Mouse (Mus musculus) embryonic fibroblast, embryonic 13.5 days (primary cell): ENCODE results near the gene Tap2.

Source experiments
- CTCF ChIP-seq: IDR thresholded peaks from 2 replicates; pipeline ENCODE4 v1.5.1; 2011; ENCODE audit warnings: mild to moderate bottlenecking, control low read depth, low read length, moderate library complexity, borderline replicate concordance; ENCODE audit not compliant: insufficient read depth
- POLR2A ChIP-seq: IDR thresholded peaks from 2 replicates; pipeline ENCODE4 v1.6.1; 2011; ENCODE audit warnings: low read depth, mild to moderate bottlenecking, control low read depth, low read length, moderate library complexity

DNA sequence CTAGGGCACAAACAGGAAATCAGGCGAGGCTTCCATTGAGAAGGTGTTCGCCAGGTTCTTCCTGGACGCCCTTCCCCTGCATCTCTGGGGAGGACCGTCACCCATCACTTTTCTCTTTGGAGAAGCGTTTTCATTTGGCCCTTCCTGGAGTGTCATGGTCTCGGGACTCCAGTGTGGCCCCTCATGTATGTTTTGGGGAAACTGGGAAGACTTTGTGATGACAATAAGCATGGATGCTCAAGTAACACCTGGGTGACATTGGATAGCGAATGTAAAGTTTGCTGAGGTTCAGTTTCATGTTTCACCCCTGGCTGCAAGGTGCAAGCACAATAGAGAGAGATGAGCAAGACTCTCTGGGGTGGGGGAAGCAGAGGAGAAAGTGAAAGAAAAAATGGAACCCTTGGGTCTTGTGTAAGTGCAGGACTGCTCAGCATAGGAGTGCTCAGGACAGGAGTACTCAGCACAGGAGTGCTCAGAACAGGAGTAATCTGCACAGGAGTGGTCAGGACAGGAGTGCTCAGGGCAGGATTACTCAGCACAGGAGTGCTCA lies 1.7 kb upstream of the Tap2 start:
- no peak for TF ChIP-seq POLR2A
- no peak for TF ChIP-seq CTCF
